Mouse (Mus musculus) thymus, adult 2 months (tissue): Measurements from ENCODE around the gene Xbp1. TPM values are rescaled to one million over a fixed set of nuclear protein-coding genes. Genes with fewer than 3 reads are reported as not detected.

Source experiments
- DNase-seq: peaks from one replicate; pipeline ENCODE4 v3.0.0; 2021
- H3K27ac ChIP-seq: fragments of 200-500 bp; 2 replicates; pipeline ENCODE4 v1.5.1; 2012; ENCODE audit warnings: low read length, control low read depth; ENCODE audit not compliant: control insufficient read depth, insufficient read depth
- H3K27me3 ChIP-seq: fragments of 200-500 bp; 2 replicates; pipeline ENCODE4 v1.6.1; 2012; ENCODE audit warnings: mild to moderate bottlenecking, low read length, moderate library complexity, mixed read lengths; ENCODE audit not compliant: control insufficient read depth, insufficient read depth
- H3K36me3 ChIP-seq: fragments of 200-500 bp; 2 replicates; pipeline ENCODE4 v1.6.1; 2012; ENCODE audit warnings: mild to moderate bottlenecking, low read length, moderate library complexity; ENCODE audit not compliant: control insufficient read depth, insufficient read depth
- H3K4me1 ChIP-seq: fragments of 200-500 bp; replicated peaks from 2 replicates; pipeline ENCODE4 v1.6.1; 2012; ENCODE audit warnings: low read length; ENCODE audit not compliant: control insufficient read depth, insufficient read depth
- H3K4me3 ChIP-seq: fragments of 200-500 bp; 2 replicates; pipeline ENCODE4 v1.5.1; 2012; ENCODE audit warnings: mild to moderate bottlenecking, low read length, control low read depth, moderate library complexity; ENCODE audit not compliant: control insufficient read depth, insufficient read depth
- CTCF ChIP-seq: fragments of 200-500 bp; IDR thresholded peaks from 2 replicates; pipeline ENCODE4 v1.5.1; 2012; ENCODE audit warnings: mild to moderate bottlenecking, control low read depth, low read length, moderate library complexity, borderline replicate concordance; ENCODE audit not compliant: control insufficient read depth, poor library complexity, insufficient read depth; ENCODE audit errors: extremely low read depth
- POLR2A ChIP-seq: fragments of 200-500 bp; IDR thresholded peaks from 2 replicates; pipeline ENCODE4 v1.6.1; 2012; ENCODE audit warnings: mild to moderate bottlenecking, low read length, control low read depth, moderate library complexity; ENCODE audit not compliant: control insufficient read depth, poor library complexity, insufficient read depth; ENCODE audit errors: extremely low read depth
- WGBS: fragments of 180-500 bp; shearing (Covaris S2); methylation state at CpG from one replicate; pipeline ENCODE4 v1.1.7; 2018; 5-methylcytosine and 5-hydroxymethylcytosine counted together
- polyA plus RNA-seq: library from polyadenylated mRNA; depleted of rRNA; stranded (reverse); fragments of >200 nt; gene quantifications from 2 replicates; pipeline ENCODE4 v1.2.3, GENCODE M21; 2012

Xbp1 gene
- polyA plus RNA-seq, 1 experiment = 113 TPM

- no peak for TF ChIP-seq CTCF
- no peak for TF ChIP-seq POLR2A
- H3K4me1 ChIP-seq = peaks cover 35% of the 10 kb centered on the region
- H3K27me3 ChIP-seq = no peaks in the 10 kb centered on the region
- no peaks in the 10 kb centered on the region for H3K36me3 ChIP-seq
- no peak for DNase-seq
- H3K27ac ChIP-seq = no peak overlapping the region
- WGBS = 84% methylated on average over 8 of the region's 8 CpGs
- H3K4me3 ChIP-seq = no peak overlapping the region
Observed at GRCm38 (mm10) chr11:5512961-5513360, 7.5 kb upstream of the Xbp1 start.

GRCm38 (mm10) chr11:5514091-5514490 is 6.4 kb upstream of the Xbp1 start:
- Histone ChIP-seq H3K27ac (no peak overlapping the region), H3K4me3 (no peak overlapping the region), H3K36me3 (no peaks in the 10 kb centered on the region), H3K4me1 (peaks cover 32% of the 10 kb centered on the region), H3K27me3 (no peaks in the 10 kb centered on the region)
- 95% methylated on average over 4 of the region's 4 CpGs for WGBS
- no peak for DNase-seq
- TF ChIP-seq POLR2A (no peak), CTCF (no peak)

- no peaks in the 10 kb centered on the region for H3K36me3 ChIP-seq
- H3K4me1 ChIP-seq = peaks cover 21% of the 10 kb centered on the region
- no peak for DNase-seq
- H3K27me3 ChIP-seq = no peaks in the 10 kb centered on the region
- WGBS = 90% methylated on average over 6 of the region's 6 CpGs
- TF ChIP-seq CTCF (no peak), POLR2A (no peak)
- H3K4me3 ChIP-seq = no peak overlapping the region
- H3K27ac ChIP-seq = no peak overlapping the region
Observed at GRCm38 (mm10) chr11:5515196-5515595, 5.3 kb upstream of the Xbp1 start.

DNA sequence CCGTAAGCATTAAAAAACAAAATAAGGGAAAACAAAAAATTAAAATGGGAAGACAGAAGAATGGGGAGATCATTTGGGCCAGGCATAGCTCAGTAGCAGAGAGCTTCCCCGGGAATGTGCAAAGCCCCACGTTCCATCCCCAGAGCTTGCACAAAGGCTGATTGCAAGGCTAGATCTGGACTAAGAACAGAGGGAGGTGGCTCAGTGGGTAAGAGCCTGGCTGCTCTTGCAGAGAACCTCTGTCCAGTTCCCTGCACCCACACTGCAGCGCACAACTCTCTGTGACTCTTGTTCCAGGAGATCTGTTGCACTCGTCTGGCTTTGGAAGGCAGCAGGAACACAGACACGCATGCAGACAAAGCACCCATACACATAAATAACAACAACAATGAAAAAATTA is 4.8 kb upstream of the Xbp1 start:
- H3K27ac ChIP-seq = no peak overlapping the region
- H3K27me3 ChIP-seq = no peaks in the 10 kb centered on the region
- no peak for DNase-seq
- no peak overlapping the region for H3K4me3 ChIP-seq
- no peaks in the 10 kb centered on the region for H3K36me3 ChIP-seq
- no peak for TF ChIP-seq POLR2A
- TF ChIP-seq CTCF = no peak
- 96% methylated on average over 6 of the region's 6 CpGs for WGBS
- H3K4me1 ChIP-seq = peaks cover 18% of the 10 kb centered on the region

DNA sequence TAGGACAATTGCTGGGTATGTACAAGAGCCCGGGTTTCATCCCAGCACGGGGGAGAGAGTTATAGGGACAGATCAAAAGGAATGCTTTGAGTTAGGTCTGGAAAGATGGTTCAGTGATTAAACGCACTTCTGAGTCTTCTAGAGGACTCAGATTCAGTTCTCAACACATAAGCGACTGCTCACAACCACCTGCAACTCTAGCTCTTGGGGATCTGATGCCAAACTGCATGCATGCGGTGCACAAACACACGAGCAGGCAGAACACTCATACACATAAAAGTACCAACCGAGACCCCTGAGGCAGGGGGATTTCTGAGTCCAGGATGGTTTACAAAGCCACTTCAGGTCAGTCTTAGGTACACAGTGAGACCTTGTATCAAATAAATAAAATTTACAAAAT is 4.3 kb upstream of the Xbp1 start:
- whole genome bisulfite sequencing = 88% methylated on average over 7 of the region's 7 CpGs
- no peak overlapping the region for H3K27ac ChIP-seq

GRCm38 (mm10) chr11:5516617-5517016 is 3.8 kb upstream of the Xbp1 start:
- H3K36me3 ChIP-seq = no peaks in the 10 kb centered on the region
- no peaks in the 10 kb centered on the region for H3K27me3 ChIP-seq
- H3K4me1 ChIP-seq = peaks cover 17% of the 10 kb centered on the region
- no peak for DNase-seq
- no peak for TF ChIP-seq CTCF
- no peak for TF ChIP-seq POLR2A
- no peak overlapping the region for H3K27ac ChIP-seq
- no peak overlapping the region for H3K4me3 ChIP-seq
- WGBS = 95% methylated on average over 14 of the region's 14 CpGs

More for the DNA sequence above, 4.3 kb upstream of the Xbp1 start:
- Histone ChIP-seq H3K27me3 (no peaks in the 10 kb centered on the region), H3K36me3 (no peaks in the 10 kb centered on the region), H3K4me3 (no peak overlapping the region), H3K4me1 (peaks cover 18% of the 10 kb centered on the region)
- DNase-seq = no peak
- TF ChIP-seq POLR2A = no peak
- TF ChIP-seq CTCF = no peak

DNA sequence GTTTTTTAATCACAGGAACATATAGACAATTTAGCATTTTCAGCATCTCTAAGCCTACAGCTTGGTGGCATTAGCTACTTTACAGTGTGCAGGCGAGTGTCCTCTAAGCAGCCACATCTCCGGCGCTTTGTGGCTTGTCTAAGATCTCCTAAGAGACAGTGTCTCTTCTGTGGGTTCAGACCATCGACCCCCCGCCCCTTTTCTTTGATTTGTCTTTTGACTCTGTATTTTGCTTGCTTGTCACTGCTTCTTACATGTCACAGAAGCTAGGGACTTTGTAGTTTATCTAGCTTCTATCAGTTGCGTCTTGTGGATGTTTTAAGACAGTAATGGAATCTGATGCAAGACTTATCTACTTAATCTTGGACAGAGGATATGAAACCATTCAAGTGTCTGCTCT is 3.1 kb upstream of the Xbp1 start:
- TF ChIP-seq POLR2A = no peak
- no peak for TF ChIP-seq CTCF
- no peak for DNase-seq
- Histone ChIP-seq H3K27me3 (no peaks in the 10 kb centered on the region), H3K36me3 (no peaks in the 10 kb centered on the region; the same call in 1 of the 2 replicates), H3K4me1 (peaks cover 15% of the 10 kb centered on the region), H3K4me3 (no peak overlapping the region), H3K27ac (no peak overlapping the region)
- 9% methylated on average over 6 of the region's 6 CpGs for WGBS
